Mouse (Mus musculus) left cerebral cortex, adult 8-10 months (tissue): ENCODE data around the gene Lgmn. TPM values are rescaled to one million over a fixed set of nuclear protein-coding genes. Genes with fewer than 3 reads are reported as not detected.

Source experiments
- DNase-seq, 2 experiments: peaks; one replicate each; pipeline ENCODE4 v3.0.0; 2022; ENCODE audit warnings: low spot score in 2 of 2
- total RNA-seq, 4 experiments: library from RNA; stranded (reverse); gene quantifications; 2 replicates each; pipeline ENCODE4 v1.2.4; 2022

Lgmn gene
- total RNA-seq, 4 experiments from 2014 or later, result 107 to 158 (median 125) TPM

DNA sequence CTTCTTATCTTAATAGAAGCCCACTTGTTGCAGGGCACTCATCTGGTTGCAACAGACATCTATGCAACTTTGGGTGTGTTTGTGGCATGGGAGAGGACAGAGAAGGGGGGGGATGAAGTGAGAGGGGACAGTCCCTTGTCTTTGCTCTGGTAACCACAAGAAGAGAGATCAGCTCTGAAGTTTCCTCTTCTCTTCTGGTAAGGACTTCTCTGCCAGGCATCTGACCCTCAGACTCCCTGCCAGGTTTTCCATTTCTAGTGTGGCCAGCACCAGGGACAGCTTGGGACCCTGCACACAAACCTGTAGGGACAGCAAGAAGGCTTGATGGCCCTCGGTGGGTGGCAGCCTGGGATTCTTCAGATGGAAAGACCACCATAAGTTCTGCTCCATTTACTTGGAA, 88.6 kb downstream of the Lgmn start:
- no peak for DNase-seq

GRCm38 (mm10) chr12:102348447-102348846, 91.2 kb downstream of the Lgmn start:
- no peak for DNase-seq

GRCm38 (mm10) chr12:102346507-102346906, 93.1 kb downstream of the Lgmn start:
- no peak for DNase-seq

DNA sequence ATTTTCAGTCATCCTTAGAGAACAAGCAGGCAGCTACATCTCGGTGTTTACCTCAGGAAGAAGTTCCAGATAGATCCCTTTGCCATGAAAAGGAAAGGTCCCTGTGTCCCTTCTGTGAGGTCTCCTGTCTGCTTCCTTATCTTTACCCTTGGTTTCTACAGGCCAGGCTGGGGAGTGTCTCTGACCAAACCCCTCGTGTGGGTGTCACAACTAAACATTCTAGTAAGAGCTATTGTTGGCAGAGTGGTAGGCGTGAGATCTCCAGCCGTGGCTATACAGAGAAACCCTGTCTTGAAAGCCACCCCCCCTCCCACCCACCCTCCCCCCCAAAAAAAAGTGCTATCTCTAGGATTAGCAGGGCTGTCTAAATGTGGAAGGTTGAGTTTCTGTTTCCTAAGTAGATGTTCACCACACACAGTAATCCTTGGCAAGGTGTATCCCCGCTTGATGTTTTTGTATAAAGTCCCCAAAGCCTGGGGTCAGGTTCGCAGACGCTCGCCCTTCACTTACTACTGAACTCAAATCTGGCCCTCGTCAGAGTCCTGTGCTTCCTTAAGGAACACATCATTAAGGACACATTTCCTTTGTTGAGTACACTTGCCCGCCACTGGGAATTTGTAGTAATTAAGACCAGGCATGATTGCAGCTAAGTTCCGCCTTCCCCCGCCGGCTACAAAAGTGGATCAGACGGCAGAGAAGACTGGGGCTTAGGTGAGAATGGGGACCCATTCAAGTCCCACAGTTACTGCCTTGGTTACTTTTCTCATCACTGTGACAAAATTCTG, 94.4 kb downstream of the Lgmn start:
- no peak for DNase-seq

Other genes starting within 250 kb of the Lgmn start
- gene Rin3, start 156.8 kb downstream of the Lgmn start, total RNA-seq, result 1 to 10 TPM; 2.7 to 5.3 (median 4.9) TPM
- 10 to 100 TPM; 25.4 to 32.6 (median 32.0) TPM for gene Golga5, start 29.3 kb upstream of the Lgmn start, total RNA-seq
- 100 to 1,000 TPM; 151 to 178 (median 173) TPM for gene Chga, start 115.2 kb upstream of the Lgmn start, total RNA-seq